Mouse (Mus musculus): ENCODE measurements around the gene Arrdc3.
A peak's percentile ranks its signal among the peaks of the same experiment; 100 is the strongest.

- TF ChIP-seq CHD2 (IDR thresholded peaks at IDR 0.05; ENCODE audit: low read depth, low read length) (no peak), ZC3H11A (IDR thresholded peaks at IDR 0.05; ENCODE audit: borderline replicate concordance, low read depth, low read length) (no peak), ZNF384 (IDR thresholded peaks at IDR 0.05; ENCODE audit: low read depth, low read length) (0 out of 2 replicates have a peak, but pooled peaks have one; percentile 51)
These were observed 16.3 kb downstream of the Arrdc3 start for GRCm38 (mm10) chr13:80899435-80900029.
